Mouse (Mus musculus) G1E (cell line): ENCODE measurements around the gene Slc16a10.

Source experiments
- CTCF ChIP-seq: IDR thresholded peaks from 2 replicates; pipeline ENCODE4 v1.5.1; 2012; ENCODE audit warnings: low read depth, low read length, inconsistent platforms, mixed read lengths
- GATA1 ChIP-seq: IDR thresholded peaks from 2 replicates; pipeline ENCODE4 v1.6.1; 2012; ENCODE audit warnings: borderline replicate concordance, low read length, inconsistent platforms, mixed read lengths
- POLR2AphosphoS5 ChIP-seq: IDR thresholded peaks from 2 replicates; pipeline ENCODE4 v1.6.1; 2012; ENCODE audit warnings: low read depth, low read length, inconsistent platforms; ENCODE audit not compliant: insufficient replicate concordance
- TAL1 ChIP-seq: conservative IDR thresholded peaks from 2 replicates; pipeline ENCODE4 v1.6.1; 2012; ENCODE audit warnings: low read depth, low read length, inconsistent platforms, mixed read lengths

GRCm38 (mm10) chr10:40179142-40179541 lies 37.1 kb upstream of the Slc16a10 start:
- TF ChIP-seq CTCF (no peak), POLR2AphosphoS5 (no peak), TAL1 (no peak), GATA1 (no peak)
